Mouse (Mus musculus) adrenal gland, postnatal 4 days (tissue): Measurements from ENCODE around the gene Chil1. TPM values are rescaled to one million over a fixed set of nuclear protein-coding genes. Genes with fewer than 3 reads are reported as not detected.

Source experiments
- DNase-seq, 2 experiments: peaks; one replicate each; pipeline ENCODE4 v3.0.0; 2021 to 2022; ENCODE audit warnings: low spot score in 2 of 2, mixed read lengths in 2 of 2
- total RNA-seq, 2 experiments: library from RNA; stranded (reverse); gene quantifications; 2 replicates each; pipeline ENCODE4 v1.2.3; 2021

The Chil1 gene
- total RNA-seq, 2 experiments from 2014 or later = 0.81 to 3.4 TPM

DNA sequence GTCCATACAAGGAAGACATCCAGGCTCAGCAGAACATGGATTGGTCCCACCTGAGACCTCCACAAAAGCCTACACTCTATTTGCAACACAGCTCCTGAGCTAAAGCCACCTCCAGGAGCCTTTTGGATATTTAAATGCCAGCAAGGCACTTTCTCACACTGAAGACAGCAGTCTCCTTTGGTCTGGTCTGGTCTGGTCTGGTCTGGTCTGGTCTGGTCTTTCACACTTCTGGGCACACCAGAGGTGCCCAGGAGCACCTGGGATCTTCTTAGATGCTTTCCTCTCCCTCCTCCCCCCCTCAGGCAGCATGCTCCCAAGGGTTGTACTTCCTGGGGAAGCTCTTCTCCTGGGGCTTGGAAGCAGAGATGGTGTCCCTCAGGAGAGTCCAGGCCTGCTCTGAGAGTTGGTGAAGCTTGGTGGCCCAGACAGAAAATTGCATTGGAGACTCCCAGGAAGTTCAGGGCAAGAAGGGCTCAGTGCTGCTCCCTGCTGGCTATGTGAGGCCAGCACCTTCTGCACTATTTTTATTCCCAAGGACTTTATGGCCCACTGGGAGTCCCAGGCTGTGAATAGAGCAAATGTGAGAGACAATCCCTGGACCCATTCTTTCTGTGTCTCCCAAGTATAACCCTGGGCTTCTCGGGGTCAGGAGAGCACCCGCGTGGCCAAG is 19.9 kb downstream of the Chil1 start:
- DNase-seq = no peak

DNA sequence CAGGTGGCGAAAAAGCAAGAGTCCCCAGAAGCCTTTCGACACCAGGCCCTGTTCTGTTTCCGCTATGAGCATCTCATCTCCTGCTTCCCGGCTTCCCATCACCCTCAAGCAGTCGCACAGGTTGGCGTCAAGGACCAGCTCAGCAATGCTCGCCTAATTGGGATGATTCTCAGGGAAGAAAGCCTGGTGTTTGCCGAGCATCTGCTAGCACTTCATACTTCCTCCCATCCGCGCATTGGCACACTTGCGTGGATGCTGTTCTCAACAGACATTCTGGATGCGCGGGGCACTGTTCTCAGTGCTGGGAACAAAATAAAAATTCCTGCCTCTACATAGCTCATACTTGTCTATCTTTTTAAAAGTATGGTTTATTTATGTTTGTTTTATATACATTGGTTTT is 22.3 kb downstream of the Chil1 start:
- no peak for DNase-seq

DNA sequence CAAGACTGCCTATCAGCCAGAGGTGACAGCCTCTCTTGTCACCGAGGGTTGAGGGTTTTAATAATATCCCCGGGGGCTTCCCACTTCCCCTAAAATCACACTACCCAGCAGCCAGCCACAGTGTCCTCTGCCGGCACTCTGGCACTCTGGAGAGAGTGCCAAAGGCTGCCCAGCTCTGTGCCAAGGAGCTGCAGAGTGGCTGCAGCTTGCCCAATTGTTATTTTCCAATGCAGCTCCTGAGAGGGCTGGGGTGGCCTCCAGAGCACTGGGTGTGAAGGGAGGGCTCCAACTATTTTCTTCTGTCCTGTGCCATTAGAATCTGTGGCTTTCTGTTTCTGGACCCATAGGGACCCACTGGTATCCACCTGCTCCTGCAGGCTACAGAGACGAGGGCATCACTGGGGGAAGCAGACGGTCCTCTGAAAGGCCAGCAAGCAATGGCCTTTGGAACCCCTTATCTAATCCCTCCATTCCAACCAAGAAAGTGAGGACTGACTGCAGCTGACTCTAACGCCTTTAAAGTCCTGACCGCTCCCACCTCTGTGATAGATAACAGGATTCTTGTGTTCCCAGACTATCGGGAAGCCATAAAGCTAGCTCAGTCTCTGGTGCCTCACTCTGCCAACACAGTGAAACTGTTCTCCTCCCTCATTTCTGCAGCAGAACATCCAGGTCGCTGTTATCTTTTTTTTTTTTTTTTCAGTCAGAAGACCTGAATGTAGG is 23.5 kb downstream of the Chil1 start:
- DNase-seq = no peak

DNA sequence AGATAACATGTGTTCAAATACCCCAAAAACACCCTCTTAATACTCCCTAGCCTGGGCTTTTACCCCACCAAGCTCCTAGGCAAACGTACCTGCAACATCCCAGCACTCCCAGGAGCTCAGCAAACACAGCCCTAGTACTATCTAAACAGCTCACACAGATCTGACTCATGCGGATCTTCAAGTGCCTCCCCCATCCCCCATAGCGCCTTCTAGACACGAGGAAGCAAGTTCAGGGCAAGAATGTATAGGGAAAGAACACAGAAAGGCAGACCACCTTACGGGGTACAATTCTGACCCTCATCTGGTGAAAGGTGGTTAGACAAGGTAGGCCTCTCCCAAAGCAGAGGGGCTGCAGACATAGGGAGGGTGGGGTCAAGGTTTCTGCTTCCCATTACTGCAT is 24.1 kb downstream of the Chil1 start:
- no peak for DNase-seq

DNA sequence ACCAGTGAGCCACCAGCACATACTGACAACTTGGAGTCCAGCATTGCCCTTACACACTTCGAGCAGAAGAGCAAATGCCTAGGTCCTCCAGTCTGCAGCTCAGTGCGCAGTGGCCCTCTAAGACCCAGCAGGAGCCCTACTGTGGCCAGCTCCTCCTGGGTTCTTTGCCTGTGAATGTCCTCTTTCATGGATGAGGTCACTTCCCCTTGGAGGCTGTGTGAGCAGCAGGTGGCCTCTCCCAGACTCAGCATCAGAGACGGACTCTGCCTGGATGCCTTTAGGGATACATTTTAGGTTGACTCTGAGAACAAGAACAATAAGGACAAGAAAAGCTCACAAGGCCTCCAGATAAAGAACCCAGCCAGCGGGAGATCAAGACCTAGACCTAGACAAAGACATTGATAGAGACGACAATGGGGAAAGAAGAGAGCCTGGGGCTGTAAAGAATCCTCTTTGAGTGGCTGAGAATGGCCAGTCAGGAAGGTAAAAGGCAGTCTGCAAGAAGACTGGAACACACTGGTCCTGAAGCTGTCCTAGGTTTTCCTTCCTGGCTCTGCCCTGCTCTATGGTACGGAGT is 28.3 kb downstream of the Chil1 start:
- DNase-seq = no peak

DNA sequence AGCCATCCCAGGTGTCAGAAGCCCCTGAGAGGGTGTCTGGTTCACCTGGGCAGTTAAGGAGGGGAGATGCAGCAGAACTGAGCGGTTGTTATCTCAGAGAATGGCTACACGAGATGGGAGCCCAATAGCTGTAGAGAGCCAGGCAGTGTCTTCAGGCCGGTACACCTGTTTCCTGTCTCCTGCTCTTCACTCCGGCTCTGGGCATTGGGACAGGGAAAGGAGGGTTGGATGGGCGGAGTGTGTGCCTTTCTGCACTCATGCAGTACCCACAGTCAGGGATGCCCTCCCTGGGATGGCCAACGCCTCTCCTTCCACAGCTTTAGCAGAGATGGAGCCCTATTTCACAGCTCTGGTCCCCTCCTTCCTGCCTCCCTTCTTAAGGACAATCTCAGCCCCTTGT is 29.1 kb downstream of the Chil1 start:
- DNase-seq = no peak

DNA sequence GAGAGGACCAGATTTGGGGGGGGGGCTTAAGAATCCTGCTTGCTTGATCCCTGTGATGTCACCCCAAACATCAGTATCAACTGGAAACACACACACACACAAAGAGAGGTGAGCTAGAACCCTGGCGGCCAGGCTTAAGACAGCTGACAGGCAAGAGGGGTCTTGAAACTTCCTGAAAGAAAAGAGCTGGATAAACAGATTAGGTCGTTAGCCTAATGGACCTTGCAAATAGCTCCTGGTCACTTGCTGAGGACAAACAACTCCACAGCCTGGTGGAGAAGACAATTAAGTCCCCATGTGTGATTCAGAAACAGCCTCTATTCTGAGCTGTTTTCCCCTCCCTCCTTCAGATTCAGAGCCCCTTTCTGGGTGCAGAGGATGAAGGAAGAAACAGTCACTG is 29.7 kb downstream of the Chil1 start:
- DNase-seq = no peak

DNA sequence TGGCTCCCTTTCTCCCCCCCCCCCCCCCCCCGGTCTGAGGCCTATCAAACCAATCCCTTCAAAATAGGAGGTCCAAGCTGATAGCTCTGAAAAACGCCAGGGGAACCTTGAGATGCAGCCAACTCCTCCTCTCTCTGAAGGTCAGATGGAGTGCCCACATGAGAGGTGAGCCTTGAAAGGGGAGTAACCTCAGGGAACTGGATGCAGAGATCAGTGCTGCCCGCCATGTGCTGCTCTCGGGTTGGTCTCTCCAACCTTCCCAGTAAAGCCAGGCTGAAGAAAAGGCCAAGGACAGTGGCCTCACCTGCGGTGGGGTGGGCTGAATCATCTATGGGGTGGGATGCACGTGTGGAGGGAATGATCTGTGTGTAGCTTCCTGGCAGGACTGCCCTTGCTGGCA is 30.4 kb downstream of the Chil1 start:
- DNase-seq = no peak

DNA sequence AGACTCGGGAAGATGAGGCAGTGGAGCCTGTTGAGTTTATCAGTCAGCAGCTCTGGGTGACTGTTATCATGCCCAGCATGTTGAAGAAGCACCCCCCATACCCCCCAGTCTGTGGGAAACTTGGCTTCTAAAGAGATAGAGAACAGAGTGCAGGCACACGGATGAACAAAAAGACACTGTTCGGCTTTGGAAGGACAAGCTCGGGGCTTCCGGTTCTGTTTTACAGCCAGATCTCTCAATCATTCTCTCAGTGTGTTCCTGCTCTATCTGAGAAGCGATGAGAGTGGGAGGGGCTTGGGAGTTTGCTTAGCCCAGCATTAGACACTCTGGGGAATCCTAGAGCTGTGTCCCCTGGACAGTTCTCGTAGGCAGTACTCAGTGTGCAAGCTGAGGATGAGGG is 31.4 kb downstream of the Chil1 start:
- no peak for DNase-seq

DNA sequence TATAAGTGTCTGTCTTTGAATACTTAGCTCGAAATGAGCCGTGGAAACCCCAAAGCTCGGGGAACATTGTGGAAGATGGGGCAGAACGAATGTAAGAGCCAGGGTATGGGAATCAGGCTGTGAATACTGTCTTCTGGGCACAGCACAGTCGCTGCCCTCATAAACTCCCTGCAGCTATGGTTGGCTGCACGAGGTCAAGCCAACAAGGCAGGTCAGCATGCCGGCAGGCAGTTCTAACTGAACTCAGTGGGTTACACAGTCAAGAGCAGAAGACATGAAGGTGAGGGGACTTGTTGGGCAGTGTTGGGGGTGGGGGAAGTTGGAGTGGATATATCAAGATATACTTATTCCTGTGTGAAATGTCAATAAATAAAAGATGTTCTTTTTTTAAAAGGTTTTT is 33.1 kb downstream of the Chil1 start:
- no peak for DNase-seq

DNA sequence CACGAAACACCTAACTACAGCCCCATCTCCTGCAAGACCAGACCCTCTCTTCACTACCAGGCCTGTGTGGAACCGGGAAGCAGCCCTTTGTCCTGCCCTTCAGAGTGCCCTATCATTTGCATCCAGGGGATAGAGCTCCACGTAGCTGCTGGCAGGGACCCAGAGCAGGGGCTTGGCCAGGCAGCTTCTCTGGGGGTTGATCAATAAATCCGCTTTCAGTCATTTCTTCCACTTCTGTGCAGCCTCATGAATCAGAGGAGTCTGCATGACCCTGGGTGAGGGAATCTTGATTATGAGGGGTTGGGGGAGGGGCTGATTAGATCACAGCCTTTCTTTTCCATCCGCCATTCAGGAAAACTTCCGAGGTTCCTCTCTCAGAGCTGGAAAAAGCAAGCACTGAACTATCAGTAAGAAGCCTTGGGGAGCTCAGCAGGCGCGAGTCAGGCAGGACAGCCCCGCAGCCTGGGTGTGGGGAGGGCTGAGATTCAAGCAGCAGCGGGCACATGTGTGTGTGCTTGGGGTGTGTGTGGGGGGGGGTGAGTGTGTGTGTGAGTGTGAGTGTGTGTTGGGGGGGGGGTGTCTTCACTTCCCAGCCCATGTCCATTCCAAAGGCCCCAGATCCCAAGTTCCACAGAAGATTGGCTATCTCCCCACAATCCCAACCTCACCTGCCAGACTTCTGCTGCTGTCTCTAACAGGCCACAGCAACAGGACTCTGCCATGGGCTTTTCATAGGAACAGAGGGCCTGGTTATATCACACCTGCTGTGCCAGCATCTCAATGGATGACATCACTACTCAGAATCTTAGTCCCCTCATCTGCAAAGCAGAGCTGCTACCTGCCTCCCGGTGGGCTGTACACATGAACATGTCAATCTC is 34.0 kb downstream of the Chil1 start:
- no peak for DNase-seq

DNA sequence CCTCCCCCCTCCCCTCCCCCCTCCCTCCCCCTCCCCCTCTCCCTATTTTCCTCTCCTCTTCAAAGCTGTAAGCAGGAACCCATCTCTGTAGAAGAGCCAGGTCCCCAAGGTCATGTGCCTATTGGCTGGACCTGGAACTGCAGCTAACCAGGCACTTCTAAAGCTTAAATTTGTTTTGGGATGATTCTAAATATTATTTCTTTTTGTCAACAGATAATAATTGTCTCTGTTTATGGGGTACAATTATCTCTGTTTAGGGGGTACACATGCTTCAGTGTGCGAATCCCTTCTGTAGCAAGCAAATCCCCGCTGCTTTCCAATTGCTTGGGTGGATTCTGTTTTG is 34.6 kb downstream of the Chil1 start:
- no peak for DNase-seq

DNA sequence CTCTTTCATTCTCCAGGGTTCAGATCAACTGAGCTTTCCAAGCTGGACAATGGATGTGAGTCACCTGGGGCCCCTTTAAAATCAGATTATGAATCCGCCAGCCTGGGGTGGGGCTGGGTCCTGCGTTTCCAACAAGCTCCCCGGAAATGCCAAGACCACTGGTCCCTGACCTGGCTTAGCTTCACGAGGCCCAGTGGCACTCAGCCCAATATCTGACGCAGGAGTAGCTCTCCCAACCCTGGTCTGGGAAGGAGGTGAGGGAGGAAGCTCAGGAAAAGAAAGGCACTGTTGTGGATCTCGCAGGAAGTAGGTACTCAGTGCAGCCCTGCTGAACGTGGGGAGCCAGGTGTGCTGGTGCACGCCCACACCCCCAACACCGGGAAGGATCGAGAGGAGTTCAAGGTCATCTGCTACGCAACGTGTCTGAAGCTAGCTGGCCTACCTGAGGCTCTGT is 35.1 kb downstream of the Chil1 start:
- no peak for DNase-seq

DNA sequence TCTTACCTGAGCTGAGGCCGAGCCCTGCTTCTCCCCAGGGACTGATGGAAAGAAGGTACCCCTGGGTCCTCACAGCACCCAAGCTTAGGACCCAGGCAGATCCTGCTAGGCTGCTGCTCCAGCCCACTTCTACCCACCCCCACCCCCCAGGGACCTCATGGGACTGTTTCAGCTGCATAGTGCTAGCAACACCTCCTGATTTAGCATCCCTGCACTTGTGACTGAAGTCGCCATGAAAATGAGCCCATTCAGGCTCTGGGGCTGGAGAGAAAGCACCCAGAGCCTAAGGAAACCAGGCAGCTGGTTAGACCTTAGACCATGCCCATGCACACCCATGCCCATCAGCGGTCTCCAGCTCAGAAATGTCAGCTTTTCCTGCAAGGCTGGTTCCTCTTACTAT is 36.0 kb downstream of the Chil1 start:
- no peak for DNase-seq

DNA sequence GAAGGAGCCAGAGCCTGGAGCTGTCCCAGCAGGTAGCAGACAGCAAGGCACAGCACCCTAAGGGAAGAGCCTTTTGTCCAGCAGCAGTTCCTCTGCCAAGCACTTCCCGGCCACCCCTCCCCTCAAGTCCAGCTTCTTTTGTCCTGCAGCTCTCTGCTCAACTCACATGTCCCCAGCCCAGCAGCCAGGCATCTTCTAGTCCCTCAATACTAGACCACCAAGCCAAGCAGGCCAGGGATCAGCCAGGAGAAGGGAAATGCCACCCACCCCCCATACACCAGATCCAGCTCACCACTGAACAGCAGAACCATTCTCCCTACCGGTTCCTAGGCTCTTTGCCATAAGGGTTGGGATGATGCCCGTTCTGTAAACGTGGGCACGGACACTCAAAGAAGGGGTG is 37.6 kb downstream of the Chil1 start:
- no peak for DNase-seq

DNA sequence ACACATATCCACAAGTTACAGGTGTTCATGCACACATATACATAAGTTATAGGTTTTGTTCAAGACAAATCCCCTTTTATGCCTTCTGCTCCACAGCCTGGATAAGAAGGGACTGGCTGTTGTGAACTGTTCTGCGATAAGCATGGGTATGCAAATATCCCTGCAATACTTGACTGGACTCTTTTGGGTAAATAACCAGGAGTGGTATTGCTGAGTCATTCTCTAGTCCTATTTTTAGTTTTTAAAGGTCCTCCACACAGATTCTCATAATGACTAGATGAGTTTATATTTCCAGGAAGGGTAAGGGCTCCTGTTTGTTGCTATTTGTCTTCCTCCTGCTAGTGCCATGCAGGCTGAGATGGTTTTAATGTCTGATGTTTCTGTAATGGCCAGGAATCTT is 39.2 kb downstream of the Chil1 start:
- DNase-seq = no peak

DNA sequence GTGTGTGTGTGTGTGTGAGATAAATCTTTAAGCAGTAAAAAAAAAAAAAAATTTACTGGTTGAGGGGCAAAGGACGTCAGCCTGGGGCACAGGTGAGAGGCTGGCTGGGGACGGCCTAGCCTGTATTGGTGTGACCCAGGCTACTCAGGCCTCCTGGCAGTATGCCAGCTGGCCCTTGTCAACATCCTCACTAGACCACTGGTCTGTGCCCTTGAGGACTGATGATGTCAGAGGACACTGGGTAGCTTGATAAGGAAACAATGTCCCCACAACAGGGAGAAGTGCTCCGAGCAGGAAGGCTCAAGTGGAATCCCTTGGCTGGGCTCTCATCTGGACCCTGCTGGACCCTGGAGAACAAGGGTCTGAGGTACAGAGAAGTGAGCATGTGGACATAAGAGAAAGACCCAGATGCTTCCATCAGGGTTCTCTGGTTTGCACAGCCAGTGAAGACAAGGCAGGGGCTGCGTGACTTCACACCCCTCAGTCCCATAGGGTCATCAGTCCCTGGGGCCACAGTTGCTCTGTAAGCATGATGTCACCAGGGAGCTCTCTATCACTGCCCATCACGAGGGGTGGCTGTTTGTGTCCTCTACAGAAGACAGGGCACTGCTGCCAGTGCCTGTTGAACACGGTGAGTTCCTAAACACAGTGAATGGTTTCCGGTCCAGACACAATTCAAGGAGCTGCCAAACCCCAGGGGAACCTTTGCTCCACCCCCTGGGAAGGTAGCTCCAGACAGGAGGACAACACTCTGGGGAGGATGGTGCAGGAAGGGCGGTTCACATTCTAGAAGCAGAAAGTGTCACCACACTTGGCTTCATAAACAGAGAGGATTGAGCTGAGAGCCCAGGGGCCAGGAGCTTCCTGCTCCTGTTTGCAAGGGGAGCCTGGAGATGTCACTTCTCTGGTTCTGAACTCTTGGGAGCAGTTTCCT is 40.4 kb downstream of the Chil1 start:
- DNase-seq = no peak

DNA sequence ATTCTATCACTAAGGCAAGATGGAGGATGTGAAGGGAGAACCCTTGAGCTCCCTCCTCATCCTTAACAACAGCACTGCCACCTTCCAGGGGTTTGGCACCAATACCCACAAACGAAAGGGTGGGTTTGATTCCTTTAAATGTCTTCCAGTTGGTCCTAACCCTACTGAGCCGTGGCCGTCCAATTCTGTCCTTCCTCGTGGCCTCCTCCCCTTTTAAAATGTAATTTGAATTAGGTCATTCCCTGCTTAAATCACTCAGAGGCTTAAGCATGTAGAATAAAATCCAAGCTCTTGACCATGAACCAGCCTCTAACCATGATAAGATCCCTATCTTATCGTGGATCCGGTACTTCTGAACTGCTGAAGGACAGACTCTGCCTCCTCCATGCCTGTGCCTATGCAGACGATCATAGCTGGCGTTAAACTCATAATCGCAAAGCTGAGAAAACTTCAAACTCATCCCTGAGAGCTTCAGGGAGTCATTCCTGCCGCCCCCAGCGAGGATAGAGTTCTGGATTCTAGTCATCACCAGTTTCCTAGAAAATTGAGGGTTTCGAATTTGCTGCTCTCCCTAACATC is 42.8 kb downstream of the Chil1 start:
- no peak for DNase-seq

DNA sequence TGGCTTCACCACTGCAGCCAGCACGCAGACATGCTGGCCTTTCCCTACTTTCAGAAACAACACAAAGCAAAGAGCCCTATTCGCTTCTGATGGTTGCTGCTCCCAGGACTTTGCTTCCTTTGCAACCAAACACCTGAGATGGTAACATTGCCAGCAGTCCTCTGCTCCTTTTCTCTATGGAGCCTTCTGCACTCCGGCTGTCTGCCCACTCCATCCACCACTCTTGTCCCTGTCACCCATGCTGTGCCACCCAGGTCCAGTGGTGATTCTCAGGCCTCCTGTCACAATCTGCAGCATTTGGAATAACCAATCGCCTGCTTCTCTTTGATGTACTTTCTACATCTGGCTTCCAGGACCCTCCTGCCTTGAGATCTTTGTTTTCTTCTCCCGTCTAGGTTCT is 43.4 kb downstream of the Chil1 start:
- DNase-seq = no peak

DNA sequence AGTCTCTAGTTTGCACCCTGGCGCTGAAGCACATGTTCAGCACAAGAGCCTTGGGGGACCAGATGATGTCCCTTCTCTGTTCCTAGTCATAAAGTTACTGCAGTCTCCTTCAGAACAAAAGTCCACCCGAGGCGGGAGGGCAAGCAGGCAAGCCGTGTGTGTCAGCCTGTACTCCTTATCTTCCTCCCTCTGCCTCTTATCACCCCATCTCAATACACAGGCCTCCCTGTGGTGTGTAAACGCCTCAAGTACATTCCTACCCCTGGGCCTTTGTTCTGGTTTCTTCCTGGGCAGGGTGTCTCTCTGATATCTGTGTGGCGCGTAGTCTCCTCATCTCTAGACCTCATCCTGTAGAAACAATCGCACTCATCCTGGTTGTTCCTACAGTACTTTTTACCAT is 44.8 kb downstream of the Chil1 start:
- no peak for DNase-seq
